Mouse (Mus musculus) liver, postnatal 0 days (tissue): Measurements from ENCODE around the gene Hoxd3.

Experiments
- CTCF ChIP-seq: sonication (generic); IDR thresholded peaks from 2 replicates; pipeline ENCODE4 v1.5.1; 2016; ENCODE audit warnings: antibody characterized with exemption, low read depth
- EP300 ChIP-seq: IDR thresholded peaks from 2 replicates; pipeline ENCODE4 v1.6.1; 2016; ENCODE audit warnings: antibody characterized with exemption, low read depth, mild to moderate bottlenecking

DNA sequence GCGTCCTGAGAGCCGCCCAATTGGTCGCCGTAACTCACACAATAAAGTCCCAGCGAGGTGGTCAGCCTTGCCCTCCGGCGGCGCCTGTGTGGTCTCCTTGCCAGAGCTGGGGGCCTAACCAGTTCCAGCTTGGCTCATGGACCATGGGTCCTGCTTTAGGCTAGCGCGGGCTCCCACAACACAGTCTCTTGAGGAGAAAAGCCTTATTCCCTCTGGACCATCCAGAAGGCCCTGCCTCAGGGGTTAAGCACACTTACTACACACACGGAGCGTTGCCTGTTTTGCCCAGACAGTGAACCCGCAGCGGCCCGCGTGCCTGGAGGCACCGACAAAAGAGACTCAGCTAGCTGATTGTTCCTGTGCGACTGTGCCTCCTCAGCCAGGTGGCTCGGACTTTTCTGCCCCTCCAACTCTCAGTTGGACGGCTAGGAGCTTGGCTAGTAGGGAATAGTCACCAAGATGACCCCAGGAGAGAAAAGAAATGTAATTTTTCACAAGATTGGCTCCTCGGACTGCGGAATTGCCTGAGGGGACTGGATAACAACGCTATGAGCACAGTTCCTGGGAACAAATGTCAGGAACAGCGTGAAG is 37.8 kb upstream of the Hoxd3 start:
- TF ChIP-seq CTCF = no peak
- no peak for TF ChIP-seq EP300
